Mouse (Mus musculus): Measurements from ENCODE around the gene Trpm1. TPM values are rescaled to one million over a fixed set of nuclear protein-coding genes. Genes with fewer than 3 reads are reported as not detected.

Gene Trpm1
- total and polyA plus RNA-seq, 3 experiments = 5.9 to 10.7 (median 6.1) TPM

DNA sequence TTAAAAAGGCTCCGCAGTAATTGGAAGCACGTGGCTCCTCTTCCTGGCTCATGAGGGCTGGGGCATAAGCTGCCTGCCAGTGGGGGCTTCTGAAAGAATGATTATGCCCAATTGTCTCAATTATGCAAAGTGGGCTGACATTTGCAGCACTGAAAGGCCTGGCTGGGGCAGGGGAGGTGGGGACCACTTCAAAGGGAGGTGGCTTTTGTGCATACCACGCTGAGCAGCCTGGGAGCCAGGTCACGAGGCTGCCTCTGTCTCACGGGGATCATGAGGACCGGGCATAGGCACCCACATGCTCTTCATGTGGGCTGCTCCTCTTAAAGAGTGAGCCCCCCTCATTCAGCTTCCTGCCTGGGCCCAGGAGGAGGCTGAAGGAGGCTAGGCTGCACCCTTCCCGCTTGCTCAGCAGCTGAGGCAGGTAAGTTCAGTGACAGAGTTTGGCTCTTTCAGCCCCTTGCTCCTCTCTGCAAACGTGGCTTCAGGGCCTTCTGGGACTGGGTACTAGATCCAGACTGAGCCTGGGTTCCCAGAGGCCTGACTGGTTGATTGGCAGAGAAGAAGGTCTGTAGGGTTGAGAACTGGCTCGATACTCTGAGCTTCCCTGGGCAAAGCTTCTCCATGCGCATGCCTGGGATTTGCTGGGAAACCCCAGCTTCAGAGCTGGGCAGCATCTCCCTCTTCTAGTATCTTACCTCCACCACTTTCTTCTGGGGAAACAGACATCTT is 31.7 kb downstream of the Trpm1 start:
- Histone ChIP-seq H3K4me1 (ENCODE audit: control insufficient read depth in 1 of 2, insufficient read depth in 2 of 2) (no peaks in the 10 kb centered on the region), H3K27ac (ENCODE audit: insufficient read depth, low read depth) (no peak overlapping the region), H3K4me2 (ENCODE audit: insufficient read depth, low read depth, poor library complexity, severe bottlenecking) (no peak overlapping the region), H3K9me3 (replicated peaks; ENCODE audit: low read length) (no peaks in the 10 kb centered on the region), H3K79me2 (replicated peaks; ENCODE audit: control insufficient read depth, extremely low read depth, insufficient read depth, poor library complexity, severe bottlenecking) (no peaks in the 10 kb centered on the region), H3K36me3 (replicated peaks in 1 of 2; ENCODE audit: control insufficient read depth in 1 of 2, insufficient read depth in 1 of 2, low read length in 1 of 2) (no peaks in the 10 kb centered on the region), H3K4me3 (replicated peaks in 1 of 3; ENCODE audit: low read depth in 2 of 3, low read length in 2 of 3, poor library complexity in 1 of 3) (no peak overlapping the region), H3K9ac (ENCODE audit: insufficient read depth, low read depth) (no peak overlapping the region), H3K27me3 (replicated peaks) (no peaks in the 10 kb centered on the region)
- in situ Hi-C loops (cut with MboI; ENCODE audit: low pct_ligation_motif_present, low pct_unique_long_range_greater_than_20kb, low sequenced_read_pairs) = no loop called here
- DNase-seq (ENCODE audit: extremely low read depth) = no peak
- TF ChIP-seq NELFE (IDR thresholded peaks at IDR 0.05; ENCODE audit: low read depth, low read length) = no peak
- TF ChIP-seq TBP (conservative IDR thresholded peaks at IDR 0.05; ENCODE audit: low read depth, low read length) = no peak
- TF ChIP-seq TCF12 (IDR thresholded peaks at IDR 0.05; ENCODE audit: low read depth, low read length) = no peak
- dilution Hi-C loops (cut with MboI; ENCODE audit: extremely low pct_ligation_motif_present, extremely low pct_unique_long_range_greater_than_20kb, low sequenced_read_pairs) = no loop called here

DNA sequence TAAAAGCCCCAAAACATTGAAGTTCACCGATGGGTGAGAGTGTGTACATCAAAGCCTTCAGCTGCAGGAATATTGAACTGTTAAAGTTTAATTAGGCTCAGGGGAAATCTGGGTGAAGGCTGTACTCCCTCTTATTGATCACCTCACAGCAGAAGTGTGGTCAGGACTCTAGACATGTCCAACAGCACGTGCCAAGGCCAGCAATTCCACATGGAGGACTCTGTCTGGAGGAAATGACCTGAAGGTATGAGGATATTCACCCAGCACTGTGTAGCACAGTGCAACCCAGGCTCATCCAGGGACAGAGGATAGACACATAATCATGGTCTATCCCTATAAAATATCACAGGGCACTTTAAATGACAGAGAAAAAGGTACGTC is 32.3 kb downstream of the Trpm1 start:
- Histone ChIP-seq H3K27ac (ENCODE audit: insufficient read depth, low read depth) (no peak overlapping the region), H3K4me1 (ENCODE audit: control insufficient read depth in 1 of 2, insufficient read depth in 2 of 2) (no peaks in the 10 kb centered on the region), H3K27me3 (replicated peaks) (no peaks in the 10 kb centered on the region), H3K4me2 (ENCODE audit: insufficient read depth, low read depth, poor library complexity, severe bottlenecking) (no peak overlapping the region), H3K79me2 (replicated peaks; ENCODE audit: control insufficient read depth, extremely low read depth, insufficient read depth, poor library complexity, severe bottlenecking) (no peaks in the 10 kb centered on the region), H3K9me3 (replicated peaks; ENCODE audit: low read length) (no peaks in the 10 kb centered on the region), H3K36me3 (replicated peaks in 1 of 2; ENCODE audit: control insufficient read depth in 1 of 2, insufficient read depth in 1 of 2, low read length in 1 of 2) (no peaks in the 10 kb centered on the region), H3K4me3 (replicated peaks in 1 of 3; ENCODE audit: low read depth in 2 of 3, low read length in 2 of 3, poor library complexity in 1 of 3) (no peak overlapping the region), H3K9ac (ENCODE audit: insufficient read depth, low read depth) (no peak overlapping the region)
- in situ Hi-C loops (cut with MboI; ENCODE audit: low pct_ligation_motif_present, low pct_unique_long_range_greater_than_20kb, low sequenced_read_pairs) = no loop called here
- dilution Hi-C loops (cut with MboI; ENCODE audit: extremely low pct_ligation_motif_present, extremely low pct_unique_long_range_greater_than_20kb, low sequenced_read_pairs) = no loop called here
- DNase-seq (ENCODE audit: extremely low read depth) = no peak
- TF ChIP-seq BHLHE40 (IDR thresholded peaks at IDR 0.05; ENCODE audit: low read depth, low read length) = no peak
- TF ChIP-seq MAZ (IDR thresholded peaks at IDR 0.05; ENCODE audit: low read depth, low read length) = no peak

DNA sequence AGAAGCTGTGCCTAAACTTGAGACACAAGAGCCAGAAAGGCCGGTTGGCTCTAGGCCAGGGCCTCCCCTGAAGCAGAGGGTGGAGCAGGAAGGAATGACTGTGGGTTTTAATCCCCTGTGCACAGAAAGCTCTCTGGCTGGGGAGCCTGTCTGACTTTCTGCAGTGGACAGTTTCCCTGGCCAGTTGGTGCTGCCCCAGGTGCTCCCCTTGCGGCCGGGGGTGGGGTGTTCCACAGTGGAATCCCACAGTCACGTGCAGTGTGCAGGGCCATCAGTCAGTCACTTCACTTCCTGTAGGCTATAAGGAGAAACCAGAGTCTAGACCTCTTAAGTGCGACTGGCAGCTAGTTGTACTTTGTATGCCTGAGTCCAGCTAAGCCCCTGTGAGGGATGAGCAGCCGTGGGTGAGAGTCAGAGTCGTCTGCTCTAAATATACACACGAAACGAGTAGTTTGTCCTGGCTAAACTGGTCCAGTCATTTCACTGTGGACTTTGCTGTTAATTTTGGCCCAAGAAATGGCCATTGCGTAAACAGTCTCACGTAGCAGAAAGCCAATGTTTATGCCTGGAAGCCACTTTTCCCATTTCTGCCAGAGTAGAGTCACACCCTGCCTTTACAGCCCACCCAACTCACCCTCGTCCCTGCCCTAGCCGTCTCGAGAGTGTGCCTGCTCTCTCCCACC is 38.8 kb downstream of the Trpm1 start:
- in situ Hi-C loops (cut with MboI; ENCODE audit: low pct_ligation_motif_present, low pct_unique_long_range_greater_than_20kb, low sequenced_read_pairs) (no loop called here), dilution Hi-C loops (cut with MboI; ENCODE audit: extremely low pct_ligation_motif_present, extremely low pct_unique_long_range_greater_than_20kb, low sequenced_read_pairs) (no loop called here)

More for the DNA sequence above, 38.8 kb downstream of the Trpm1 start:
- DNase-seq (ENCODE audit: extremely low read depth) = peak; percentile 17
- H3K9me3 ChIP-seq (replicated peaks; ENCODE audit: low read length) = no peaks in the 10 kb centered on the region
- peaks cover 15 to 22% of the 10 kb centered on the region in 2 experiments for H3K4me1 ChIP-seq (ENCODE audit: control insufficient read depth in 1 of 2, insufficient read depth in 2 of 2)
- no peak overlapping the region for H3K4me3 ChIP-seq (replicated peaks in 1 of 3; ENCODE audit: low read depth in 2 of 3, low read length in 2 of 3, poor library complexity in 1 of 3)
- no peaks in the 10 kb centered on the region for H3K79me2 ChIP-seq (replicated peaks; ENCODE audit: control insufficient read depth, extremely low read depth, insufficient read depth, poor library complexity, severe bottlenecking)
- no peak overlapping the region for H3K9ac ChIP-seq (ENCODE audit: insufficient read depth, low read depth)
- H3K4me2 ChIP-seq (ENCODE audit: insufficient read depth, low read depth, poor library complexity, severe bottlenecking) = no peak overlapping the region
- H3K36me3 ChIP-seq (replicated peaks in 1 of 2; ENCODE audit: control insufficient read depth in 1 of 2, insufficient read depth in 1 of 2, low read length in 1 of 2) = no peaks in the 10 kb centered on the region
- H3K27me3 ChIP-seq (replicated peaks) = no peaks in the 10 kb centered on the region
- TF ChIP-seq USF1 (IDR thresholded peaks at IDR 0.05; ENCODE audit: low read depth, low read length) (peak; percentile 18; the same call in 1 of the 2 replicates), ELF1 (IDR thresholded peaks at IDR 0.05; ENCODE audit: low read depth, low read length) (no peak), IRF4 (IDR thresholded peaks at IDR 0.05; ENCODE audit: low read depth, low read length) (no peak), CHD1 (IDR thresholded peaks at IDR 0.05; ENCODE audit: low read depth, low read length) (no peak), TCF12 (IDR thresholded peaks at IDR 0.05; ENCODE audit: low read depth, low read length) (no peak), PAX5 (IDR thresholded peaks at IDR 0.05; ENCODE audit: low read length) (no peak), MEF2A (IDR thresholded peaks at IDR 0.05; ENCODE audit: borderline replicate concordance, low read depth, low read length) (no peak), NELFE (IDR thresholded peaks at IDR 0.05; ENCODE audit: low read depth, low read length) (no peak), MXI1 (IDR thresholded peaks at IDR 0.05; ENCODE audit: low read depth, low read length) (no peak; the same call in 1 of the 2 replicates), JUN (IDR thresholded peaks at IDR 0.05; ENCODE audit: insufficient read depth, low read depth, low read length) (no peak), MYC (IDR thresholded peaks at IDR 0.05; ENCODE audit: low read depth, low read length) (no peak), ETS1 (conservative IDR thresholded peaks at IDR 0.05; ENCODE audit: low read depth, low read length) (peak; percentile 50; the same call in 1 of the 2 replicates), ZC3H11A (IDR thresholded peaks at IDR 0.05; ENCODE audit: low read depth, low read length) (no peak), CTCF (conservative IDR thresholded peaks at IDR 0.05 in 1 of 2, IDR thresholded peaks at IDR 0.05 in 1 of 2; ENCODE audit: low read depth in 2 of 2, low read length in 2 of 2) (no peak), EP300 (IDR thresholded peaks at IDR 0.05; ENCODE audit: low read length) (no peak), KAT2A (IDR thresholded peaks at IDR 0.05; ENCODE audit: insufficient replicate concordance, low read length) (no peak), GABPA (IDR thresholded peaks at IDR 0.05; ENCODE audit: insufficient replicate concordance, low read depth, low read length) (no peak), MAX (IDR thresholded peaks at IDR 0.05; ENCODE audit: low read length) (0 out of 2 replicates have a peak, but pooled peaks have one; percentile 19), TBP (conservative IDR thresholded peaks at IDR 0.05; ENCODE audit: low read depth, low read length) (no peak), MAFK (IDR thresholded peaks at IDR 0.05; ENCODE audit: insufficient replicate concordance, low read length) (no peak), BHLHE40 (IDR thresholded peaks at IDR 0.05; ENCODE audit: low read depth, low read length) (peak; percentile 92)
- no peak overlapping the region for H3K27ac ChIP-seq (ENCODE audit: insufficient read depth, low read depth)

All from CH12.LX (cell line).